Mouse (Mus musculus): ENCODE results near the gene Rcor1.

DNA sequence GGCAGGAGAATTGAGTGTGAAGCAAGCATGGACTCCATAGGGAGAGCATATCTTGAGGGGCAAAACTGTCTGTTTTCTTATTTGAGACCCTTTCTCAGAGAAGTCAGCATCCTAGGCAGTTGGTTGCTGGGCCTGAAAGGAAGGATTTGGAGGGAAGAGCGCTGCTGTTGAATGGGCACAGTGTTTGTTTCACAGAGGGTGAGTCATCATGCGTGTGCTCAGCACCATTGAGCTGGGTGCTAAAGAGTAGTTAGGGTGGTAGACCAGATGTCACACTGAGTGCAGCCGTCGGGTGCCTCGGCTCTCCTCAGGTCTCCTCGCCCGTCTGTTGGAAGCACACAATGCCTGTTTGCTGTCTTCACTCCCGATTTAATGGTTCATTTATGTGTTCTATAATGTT, 57.9 kb downstream of the Rcor1 start:
- TF ChIP-seq POLR2A (IDR thresholded peaks at IDR 0.05; ENCODE audit: low read depth, low read length) = no peak
- no peak for TF ChIP-seq KAT2A (IDR thresholded peaks at IDR 0.05; ENCODE audit: insufficient replicate concordance, low read length)
- no peak for TF ChIP-seq EP300 (IDR thresholded peaks at IDR 0.05; ENCODE audit: low read length)
- TF ChIP-seq ELF1 (IDR thresholded peaks at IDR 0.05; ENCODE audit: low read depth, low read length) = no peak
- TF ChIP-seq CTCF (conservative IDR thresholded peaks at IDR 0.05 in 1 of 2, IDR thresholded peaks at IDR 0.05 in 1 of 2; ENCODE audit: low read depth in 2 of 2, low read length in 2 of 2) = no peak
- no peak for TF ChIP-seq SMC3 (IDR thresholded peaks at IDR 0.05; ENCODE audit: low read depth, low read length)
- no peak for TF ChIP-seq USF1 (IDR thresholded peaks at IDR 0.05; ENCODE audit: low read depth, low read length)
- TF ChIP-seq MAFK (IDR thresholded peaks at IDR 0.05; ENCODE audit: insufficient replicate concordance, low read length) = no peak
- TF ChIP-seq HCFC1 (IDR thresholded peaks at IDR 0.05; ENCODE audit: low read depth, low read length) = no peak
- no peak for TF ChIP-seq ETS1 (conservative IDR thresholded peaks at IDR 0.05; ENCODE audit: low read depth, low read length)
- no peak for TF ChIP-seq JUN (IDR thresholded peaks at IDR 0.05; ENCODE audit: insufficient read depth, low read depth, low read length)

Measured in CH12.LX (cell line).